Mouse (Mus musculus) T-helper 2 cell (primary cell): ENCODE results near the gene Ccdc17.

Experiments used
- in situ Hi-C: fragments of 300-600 bp; cut with MboI, MseI; formaldehyde crosslinking; loops from one replicate; pipeline ENCODE4 v1.15.1; 2025; ENCODE audit warnings: high pct_unique_total_duplicates

The Ccdc17 gene

DNA sequence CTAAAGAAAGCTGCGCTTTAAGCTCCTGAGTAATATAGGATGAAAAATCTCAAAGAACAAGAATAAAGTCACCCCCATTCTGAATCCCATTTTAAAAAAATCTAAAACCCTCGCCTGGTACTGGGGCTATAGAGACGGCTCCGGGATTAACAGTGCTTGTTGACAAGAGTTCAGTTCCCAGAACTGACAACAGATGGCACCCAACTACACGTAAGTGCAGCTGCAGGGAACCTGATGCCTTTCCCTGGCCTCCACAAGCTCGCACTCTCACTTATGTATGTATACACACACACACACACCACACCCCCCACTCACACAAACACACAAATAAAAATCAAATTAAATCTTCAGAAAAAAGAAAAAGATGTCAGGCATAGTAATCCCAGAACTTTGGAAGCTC is 47.9 kb downstream of the Ccdc17 start:
- in situ Hi-C loops, result no loop called here

DNA sequence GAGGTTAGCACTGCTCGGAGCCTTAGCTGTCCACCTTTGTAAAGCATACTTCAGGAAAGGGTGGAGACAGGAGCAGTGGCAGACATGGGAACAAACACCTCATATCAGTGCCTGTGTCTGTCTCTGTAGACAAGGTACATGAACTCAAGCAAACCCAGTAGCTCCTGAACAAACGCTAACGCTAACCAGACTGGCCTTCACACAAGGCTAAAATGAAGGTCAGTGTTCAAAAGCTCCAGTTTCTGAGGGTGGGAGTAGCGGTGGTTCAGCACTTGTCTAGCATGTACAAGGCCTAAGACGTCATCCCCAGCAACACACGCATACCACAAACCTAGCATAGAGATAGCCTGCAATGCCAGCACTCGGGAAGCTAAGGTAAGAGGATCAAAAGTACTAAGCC is 49.2 kb downstream of the Ccdc17 start:
- in situ Hi-C loops, result no loop called here

DNA sequence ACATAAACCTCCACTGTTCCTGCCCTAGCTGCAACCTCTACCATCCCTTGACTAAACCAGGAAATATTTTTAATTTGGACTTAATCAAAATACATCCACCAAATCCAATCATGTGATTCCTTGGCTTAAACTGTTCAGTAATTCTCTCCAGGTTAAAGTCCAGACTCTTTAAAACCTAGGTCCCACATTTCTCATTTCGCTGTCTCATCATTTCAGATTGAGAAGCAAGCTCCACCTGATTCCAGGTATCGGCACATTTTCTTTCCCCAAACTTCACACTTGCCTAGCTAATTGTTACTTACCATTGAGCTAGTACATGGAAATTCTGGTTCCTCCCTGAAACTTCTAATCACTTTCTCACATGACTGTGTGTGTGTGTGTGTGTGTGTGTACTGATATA is 53.0 kb downstream of the Ccdc17 start:
- in situ Hi-C loops, result no loop called here
